Mouse (Mus musculus) neural tube, embryonic 12.5 days (tissue): ENCODE data around the gene Nrm. TPM values are rescaled to one million over a fixed set of nuclear protein-coding genes. Genes with fewer than 3 reads are reported as not detected.

Experiments
- ATAC-seq: fragments of 200-750 bp; cut with Nextera tagmentation; 2 replicates; pipeline ENCODE4 v1.8.0; 2017; ENCODE audit warnings: low read depth, mild to moderate bottlenecking, moderate TSS enrichment, moderate library complexity; ENCODE audit not compliant: low FRiP score
- H3K27ac ChIP-seq: fragments of 300-500 bp; sonication (generic); 2 replicates; pipeline ENCODE4 v1.5.1; 2016
- H3K27me3 ChIP-seq: fragments of 300-500 bp; sonication (generic); replicated peaks from 2 replicates; pipeline ENCODE4 v1.6.1; 2016; ENCODE audit warnings: mild to moderate bottlenecking
- H3K36me3 ChIP-seq: fragments of 300-500 bp; sonication (generic); 2 replicates; pipeline ENCODE4 v1.6.1; 2016; ENCODE audit warnings: mild to moderate bottlenecking
- H3K4me1 ChIP-seq: fragments of 300-500 bp; sonication (generic); 2 replicates; pipeline ENCODE4 v1.6.1; 2016
- H3K4me2 ChIP-seq: fragments of 300-500 bp; sonication (generic); replicated peaks from 2 replicates; pipeline ENCODE4 v1.6.1; 2016; ENCODE audit warnings: mild to moderate bottlenecking
- H3K4me3 ChIP-seq: fragments of 300-500 bp; sonication (generic); 2 replicates; pipeline ENCODE4 v1.5.1; 2016
- H3K9ac ChIP-seq: fragments of 300-500 bp; sonication (generic); 2 replicates; pipeline ENCODE4 v1.6.1; 2016; ENCODE audit warnings: mild to moderate bottlenecking
- H3K9me3 ChIP-seq: fragments of 300-500 bp; sonication (generic); 2 replicates; pipeline ENCODE4 v1.6.1; 2016; ENCODE audit warnings: mild to moderate bottlenecking
- WGBS: fragments of 180-500 bp; shearing (Covaris S2); methylation state at CpG from one replicate; pipeline ENCODE4 v1.1.7; 2016; 5-methylcytosine and 5-hydroxymethylcytosine counted together
- polyA plus RNA-seq: library from polyadenylated mRNA; unstranded; fragments of >200 nt; fragmentation: Nextera tagmentation; extraction: Ambion mirVana; gene quantifications from 2 replicates; pipeline ENCODE4 v1.2.1, GENCODE M21; 2016

Gene Nrm
- polyA plus RNA-seq, 1 experiment from 2014 or later: 40.5 TPM

DNA sequence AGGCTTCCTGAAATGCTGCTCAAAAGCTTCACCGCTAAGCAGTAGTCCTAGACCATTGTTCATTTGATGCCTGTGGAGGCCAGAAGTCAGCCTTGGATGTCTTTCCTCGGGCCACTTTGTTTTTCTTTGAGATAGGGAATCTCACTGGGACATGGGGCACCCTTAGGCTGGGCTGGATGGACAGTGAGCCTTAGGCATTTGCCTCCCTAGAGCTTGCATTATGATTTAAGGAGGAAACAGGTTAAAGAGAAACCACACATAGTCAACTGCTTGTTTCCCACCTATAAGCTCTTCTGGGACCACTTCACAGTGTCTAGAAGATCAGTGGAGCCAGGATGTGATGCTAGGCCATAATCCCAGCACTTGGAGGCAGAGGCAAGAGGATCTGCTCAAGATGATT, 1.3 kb upstream of the Nrm start:
- H3K4me1 ChIP-seq: peaks cover 11% of the 10 kb centered on the region
- H3K9ac ChIP-seq: no peak overlapping the region
- no peak overlapping the region for H3K27ac ChIP-seq
- no peak for ATAC-seq
- H3K27me3 ChIP-seq: no peaks in the 10 kb centered on the region
- no peak overlapping the region for H3K4me2 ChIP-seq
- H3K4me3 ChIP-seq: no peak overlapping the region
- no peaks in the 10 kb centered on the region for H3K9me3 ChIP-seq
- peaks cover 25% of the 10 kb centered on the region for H3K36me3 ChIP-seq
- 67% methylated on average over 2 of the region's 2 CpGs for WGBS

DNA sequence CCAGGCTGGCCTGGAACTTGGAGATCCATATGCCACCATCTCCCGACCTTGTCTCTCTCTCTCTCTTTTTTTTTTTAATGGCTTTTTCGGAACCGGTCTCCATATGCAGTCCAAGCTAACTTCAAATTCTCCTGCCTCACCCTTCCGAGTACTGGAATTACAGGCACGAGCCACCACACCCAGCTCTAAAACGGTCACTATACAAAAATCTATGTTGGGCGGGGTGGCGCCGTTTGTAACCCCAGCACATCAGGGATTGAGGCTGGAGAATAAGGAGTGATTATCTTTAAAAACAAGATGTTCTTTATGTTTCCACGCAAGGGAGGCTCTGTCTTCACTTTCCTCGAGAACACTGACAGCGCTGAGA, 304 bp upstream of the Nrm start:
- peak overlapping the region; percentile 69 for H3K4me2 ChIP-seq
- 5% methylated on average over 12 of the region's 12 CpGs for WGBS
- H3K36me3 ChIP-seq: peaks cover 21% of the 10 kb centered on the region
- H3K4me1 ChIP-seq: peaks cover 18% of the 10 kb centered on the region
- peak overlapping the region; percentile 79; the same call in 1 of the 2 replicates for H3K27ac ChIP-seq
- ATAC-seq: no peak
- H3K4me3 ChIP-seq: peak overlapping the region; percentile 54
- H3K9me3 ChIP-seq: no peaks in the 10 kb centered on the region
- no peaks in the 10 kb centered on the region for H3K27me3 ChIP-seq
- peak overlapping the region; percentile 66 for H3K9ac ChIP-seq

DNA sequence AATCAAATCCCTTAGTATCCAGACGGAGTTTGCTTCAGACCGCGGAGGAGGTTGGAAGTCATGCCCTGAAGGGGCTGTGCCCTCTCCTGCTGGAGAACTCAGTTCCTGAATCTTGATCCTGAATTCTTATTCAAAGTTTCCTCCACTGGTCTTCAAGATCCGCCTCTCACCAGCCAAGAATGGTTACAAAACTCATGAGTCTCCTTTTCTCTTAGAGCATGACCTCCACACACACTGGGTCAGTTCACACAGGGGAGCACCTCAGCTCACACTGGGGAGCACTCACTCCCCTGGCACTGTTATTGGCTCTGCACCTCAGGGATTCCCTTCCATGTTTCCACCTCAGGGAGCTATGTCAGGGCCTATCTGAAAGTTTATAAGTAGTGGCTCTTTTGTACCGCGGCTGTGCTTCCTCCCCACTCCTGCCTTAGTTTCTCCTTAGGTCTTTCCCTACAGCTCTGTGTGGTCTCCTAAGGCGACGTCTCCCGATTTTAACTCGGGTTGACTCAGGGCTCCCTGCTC, 3.8 kb downstream of the Nrm start:
- ATAC-seq: no peak
- Histone ChIP-seq H3K4me3 (peak overlapping the region; percentile 61), H3K36me3 (no peaks in the 10 kb centered on the region; the same call in 1 of the 2 replicates), H3K4me1 (peaks cover 49% of the 10 kb centered on the region), H3K4me2 (peak overlapping the region; percentile 100), H3K27me3 (no peaks in the 10 kb centered on the region), H3K9ac (peak overlapping the region; percentile 92), H3K9me3 (no peaks in the 10 kb centered on the region), H3K27ac (peak overlapping the region; percentile 95)
- WGBS: 24% methylated on average over 10 of the region's 10 CpGs

DNA sequence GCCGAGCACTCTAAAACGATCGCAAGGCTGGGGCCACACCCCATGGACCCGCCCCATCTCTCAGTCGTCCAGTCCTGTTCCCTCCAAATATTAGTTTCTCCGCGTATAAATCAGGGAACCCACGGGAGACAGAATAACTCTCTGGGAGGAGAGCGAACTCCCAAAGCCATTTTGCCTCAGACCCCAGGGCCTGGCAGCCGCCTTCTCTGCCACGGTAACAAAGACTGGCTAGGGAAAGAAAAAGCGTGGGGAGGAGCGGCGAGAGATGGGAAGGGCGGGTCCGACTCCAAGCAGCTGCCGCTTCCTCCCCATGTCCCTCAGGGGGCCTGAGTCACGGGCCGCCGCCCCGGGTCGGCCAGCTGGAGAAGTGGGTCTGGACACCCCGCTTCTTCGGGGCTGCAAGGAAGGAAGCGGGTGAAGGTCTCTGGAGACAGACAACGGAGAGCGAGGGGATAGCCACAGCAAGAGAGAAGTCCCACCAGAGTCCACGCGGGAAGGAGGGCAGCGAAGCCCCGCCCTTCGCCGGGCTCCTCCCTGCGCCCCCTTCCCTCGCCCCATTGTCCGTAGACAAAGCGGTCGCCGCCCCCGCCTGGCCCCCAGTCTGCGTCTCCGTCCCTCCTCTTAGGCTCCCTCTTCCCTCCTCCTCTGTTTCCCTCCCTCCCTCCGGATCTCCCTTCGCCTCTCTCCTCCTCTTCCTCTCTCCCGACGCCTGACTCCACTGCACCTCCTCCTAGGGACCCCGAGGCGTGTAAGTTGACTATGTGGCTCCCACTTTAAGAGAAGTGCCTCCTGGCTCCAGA, 4.6 kb downstream of the Nrm start, which contains the start of gene Ppp1r18:
TSS of gene Ppp1r18 (plus strand) at position 113 of the 800 bp plus-strand sequence.
- Histone ChIP-seq H3K27ac (peak within 1 kb of the TSS; percentile 95), H3K9ac (peak within 1 kb of the TSS; percentile 92), H3K36me3 (peaks cover 7% of the 10 kb centered on the region), H3K27me3 (no peaks in the 10 kb centered on the region), H3K4me3 (peak within 1 kb of the TSS; percentile 61), H3K9me3 (no peaks in the 10 kb centered on the region), H3K4me1 (peaks cover 54% of the 10 kb centered on the region), H3K4me2 (peak within 1 kb of the TSS; percentile 100)
- under 1% methylated on average over 47 of the region's 48 CpGs for WGBS
- peak; percentile 64 for ATAC-seq

DNA sequence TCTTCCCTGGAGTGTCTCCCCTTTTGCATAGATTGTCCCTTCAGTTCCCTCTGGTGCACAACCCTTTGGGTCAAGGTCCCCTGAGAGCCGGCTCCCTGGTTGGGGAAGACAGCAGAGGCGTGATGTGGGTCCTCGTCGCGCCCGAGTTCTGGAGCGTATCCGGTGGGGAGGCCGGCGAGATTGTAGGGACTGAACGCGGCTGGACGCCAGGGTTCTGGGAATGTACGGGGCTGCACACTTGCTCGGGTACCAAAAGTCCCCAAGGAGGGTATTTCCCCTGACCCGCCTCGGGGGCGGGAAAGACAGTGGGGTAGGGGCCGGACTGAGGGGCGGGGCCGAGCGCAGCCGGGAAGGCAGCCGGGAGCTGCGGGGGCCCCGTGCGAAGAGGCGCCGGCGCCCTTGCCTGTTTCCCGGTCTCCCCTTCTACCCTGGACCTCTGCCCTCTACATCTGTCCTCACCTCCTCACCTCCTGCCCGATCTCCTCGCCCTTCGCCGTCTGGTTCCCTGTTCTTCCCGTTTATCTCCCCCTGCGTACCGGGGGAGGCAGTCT, 5.2 kb downstream of the Nrm start:
- Histone ChIP-seq H3K27me3 (no peaks in the 10 kb centered on the region), H3K4me2 (peak overlapping the region; percentile 100), H3K27ac (peak overlapping the region; percentile 95), H3K9me3 (peaks cover 6% of the 10 kb centered on the region), H3K4me3 (peak overlapping the region; percentile 61), H3K36me3 (peaks cover 14% of the 10 kb centered on the region), H3K4me1 (peaks cover 55% of the 10 kb centered on the region), H3K9ac (peak overlapping the region; percentile 92)
- under 1% methylated on average over 38 of the region's 38 CpGs for WGBS
- peak; percentile 49 for ATAC-seq

DNA sequence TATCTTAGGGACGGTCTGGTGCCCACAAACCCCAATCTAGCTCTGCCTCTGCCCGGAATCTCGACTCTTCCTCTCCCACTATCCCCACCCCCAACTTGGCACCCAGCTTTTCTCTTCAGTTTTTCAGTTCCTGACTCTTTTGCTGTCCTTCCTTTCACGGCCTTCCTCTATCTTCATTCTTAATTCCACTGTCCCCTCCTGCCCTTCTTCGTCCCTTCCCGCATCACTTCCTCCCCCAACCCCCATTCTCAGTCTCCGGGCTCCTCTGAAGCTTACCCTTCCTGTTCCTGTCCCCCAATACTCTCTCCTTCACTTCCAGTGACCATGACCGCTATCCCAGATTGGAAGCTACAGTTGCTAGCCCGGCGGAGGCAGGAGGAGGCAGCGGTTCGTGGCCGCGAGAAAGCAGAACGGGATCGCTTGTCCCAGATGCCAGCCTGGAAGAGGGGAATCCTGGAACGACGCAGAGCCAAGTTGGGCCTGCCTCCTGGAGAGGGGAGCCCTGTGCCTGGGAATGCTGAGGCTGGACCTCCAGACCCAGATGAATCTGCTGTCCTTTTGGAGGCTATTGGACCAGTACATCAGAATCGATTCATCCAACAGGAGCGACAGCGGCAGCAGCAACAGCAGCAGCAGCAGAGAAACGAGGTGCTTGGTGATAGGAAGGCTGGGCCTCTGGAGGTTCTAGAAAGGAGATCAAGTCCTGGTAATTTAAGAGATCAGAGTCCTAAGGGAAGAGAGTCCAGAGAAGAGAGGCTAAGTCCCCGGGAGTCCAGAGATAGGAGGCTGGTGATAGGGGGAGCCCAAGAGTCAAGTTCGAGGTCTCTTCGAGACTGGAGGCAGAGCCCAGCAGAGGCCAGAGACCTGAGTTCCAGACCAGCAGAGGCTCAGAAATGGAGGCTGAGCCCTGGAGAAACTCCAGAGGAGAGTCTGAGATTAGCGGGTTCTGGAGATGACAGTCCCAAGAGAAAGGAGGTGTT, 6.1 kb downstream of the Nrm start:
- Histone ChIP-seq H3K4me3 (peak overlapping the region; percentile 61), H3K9me3 (peaks cover 6% of the 10 kb centered on the region), H3K4me2 (peak overlapping the region; percentile 100), H3K27ac (peak overlapping the region; percentile 95), H3K27me3 (no peaks in the 10 kb centered on the region), H3K4me1 (peaks cover 55% of the 10 kb centered on the region), H3K36me3 (peaks cover 20% of the 10 kb centered on the region), H3K9ac (peak overlapping the region; percentile 92)
- 9% methylated on average over 26 of the region's 26 CpGs for WGBS
- ATAC-seq: no peak

DNA sequence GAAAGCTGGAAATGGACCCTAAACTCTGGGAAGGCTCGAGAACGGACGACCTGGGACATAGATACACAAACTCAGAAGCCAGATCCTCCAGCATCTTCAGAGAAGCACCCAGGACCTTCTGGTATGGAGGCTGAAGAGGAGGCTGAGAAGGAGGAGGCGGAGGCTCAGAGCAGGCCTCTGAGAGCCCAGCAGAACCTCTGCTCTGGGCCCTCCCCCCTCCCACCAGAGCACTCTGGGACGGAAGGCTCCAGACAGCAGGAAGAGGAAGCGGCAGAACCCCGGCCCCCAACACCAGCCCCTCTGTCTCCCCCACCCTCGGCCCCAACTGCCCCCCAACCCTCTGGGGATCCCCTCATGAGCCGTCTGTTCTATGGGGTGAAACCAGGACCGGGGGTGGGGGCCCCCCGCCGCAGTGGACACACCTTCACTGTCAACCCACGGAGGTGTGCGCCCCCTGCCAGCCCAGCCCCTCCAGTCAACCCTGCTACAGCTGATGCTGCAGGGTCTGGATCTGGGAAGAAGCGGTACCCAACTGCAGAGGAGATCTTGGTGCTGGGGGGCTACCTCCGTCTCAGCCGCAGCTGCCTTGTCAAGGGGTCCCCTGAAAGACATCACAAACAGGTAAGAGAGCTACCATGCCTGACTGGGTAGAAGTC, 7.2 kb downstream of the Nrm start:
- H3K9me3 ChIP-seq: peaks cover 6% of the 10 kb centered on the region
- H3K4me3 ChIP-seq: peak overlapping the region; percentile 61
- H3K27ac ChIP-seq: no peak overlapping the region; the same call in 1 of the 2 replicates
- no peak for ATAC-seq
- peak overlapping the region; percentile 100 for H3K4me2 ChIP-seq
- peaks cover 27% of the 10 kb centered on the region for H3K36me3 ChIP-seq
- H3K4me1 ChIP-seq: peaks cover 63% of the 10 kb centered on the region
- 49% methylated on average over 17 of the region's 17 CpGs for WGBS
- no peaks in the 10 kb centered on the region for H3K27me3 ChIP-seq
- peak overlapping the region; percentile 92 for H3K9ac ChIP-seq

DNA sequence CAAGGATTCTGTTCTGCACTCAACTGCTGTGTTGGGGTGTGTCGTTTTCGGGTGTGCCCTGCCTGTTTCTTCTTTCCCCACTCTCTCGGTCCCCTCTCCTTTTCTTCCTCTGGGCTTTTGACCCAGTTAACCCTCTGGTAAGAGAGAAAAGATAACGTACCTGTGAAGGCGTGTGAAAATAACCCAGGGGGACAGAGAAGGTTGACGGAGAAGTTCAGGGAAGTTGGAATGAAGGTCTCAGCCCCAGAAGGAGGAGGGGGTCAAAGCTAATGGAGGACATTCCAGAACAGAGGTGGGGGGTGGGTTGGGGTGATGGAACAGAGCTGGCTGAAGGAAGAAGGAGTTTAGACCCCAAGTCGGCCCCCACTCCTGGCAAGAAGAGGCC, 7.8 kb downstream of the Nrm start:
- peaks cover 28% of the 10 kb centered on the region for H3K36me3 ChIP-seq
- WGBS: 8% methylated on average over 7 of the region's 7 CpGs
- no peaks in the 10 kb centered on the region for H3K27me3 ChIP-seq
- no peak for ATAC-seq
- peak overlapping the region; percentile 92 for H3K9ac ChIP-seq
- H3K27ac ChIP-seq: no peak overlapping the region; the same call in 1 of the 2 replicates
- peaks cover 67% of the 10 kb centered on the region for H3K4me1 ChIP-seq
- peaks cover 6% of the 10 kb centered on the region for H3K9me3 ChIP-seq
- peak overlapping the region; percentile 61 for H3K4me3 ChIP-seq
- H3K4me2 ChIP-seq: peak overlapping the region; percentile 100

DNA sequence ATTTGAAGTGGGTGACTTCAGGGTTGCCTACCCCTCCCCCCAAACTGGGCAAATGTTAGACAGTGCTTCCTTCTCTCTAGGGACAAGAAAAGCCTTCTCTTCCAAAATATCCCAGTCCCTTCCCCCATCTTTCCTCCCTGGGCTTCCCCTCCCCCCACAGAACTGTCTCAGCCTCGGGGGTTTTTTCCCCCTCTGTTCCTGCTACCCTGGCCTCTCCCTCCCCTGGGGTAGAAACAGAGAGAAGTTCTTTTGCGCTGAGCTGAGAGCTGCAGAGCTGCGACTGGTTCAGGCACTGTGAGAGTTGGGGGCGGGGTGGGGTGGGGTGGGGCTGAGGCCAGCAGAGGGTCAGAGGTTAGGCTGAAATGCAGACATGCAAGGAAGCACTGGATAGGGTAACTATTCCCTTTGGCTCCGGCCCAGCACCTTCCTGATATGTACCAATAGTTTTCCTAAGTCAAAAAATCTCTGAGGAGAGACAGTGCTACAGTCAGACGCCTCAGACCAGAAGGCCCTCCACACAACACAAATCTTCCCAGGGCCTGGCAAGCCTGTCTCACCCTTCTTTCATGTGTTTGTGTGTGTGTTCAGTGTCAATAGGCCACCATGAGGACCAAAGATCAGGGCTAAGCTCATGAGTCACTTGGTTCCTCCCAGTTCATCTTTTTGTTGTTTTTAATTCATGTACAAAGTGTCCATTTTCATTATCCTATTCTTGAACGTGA, 8.4 kb downstream of the Nrm start:
- WGBS: 4% methylated on average over 7 of the region's 7 CpGs
- no peak for ATAC-seq

DNA sequence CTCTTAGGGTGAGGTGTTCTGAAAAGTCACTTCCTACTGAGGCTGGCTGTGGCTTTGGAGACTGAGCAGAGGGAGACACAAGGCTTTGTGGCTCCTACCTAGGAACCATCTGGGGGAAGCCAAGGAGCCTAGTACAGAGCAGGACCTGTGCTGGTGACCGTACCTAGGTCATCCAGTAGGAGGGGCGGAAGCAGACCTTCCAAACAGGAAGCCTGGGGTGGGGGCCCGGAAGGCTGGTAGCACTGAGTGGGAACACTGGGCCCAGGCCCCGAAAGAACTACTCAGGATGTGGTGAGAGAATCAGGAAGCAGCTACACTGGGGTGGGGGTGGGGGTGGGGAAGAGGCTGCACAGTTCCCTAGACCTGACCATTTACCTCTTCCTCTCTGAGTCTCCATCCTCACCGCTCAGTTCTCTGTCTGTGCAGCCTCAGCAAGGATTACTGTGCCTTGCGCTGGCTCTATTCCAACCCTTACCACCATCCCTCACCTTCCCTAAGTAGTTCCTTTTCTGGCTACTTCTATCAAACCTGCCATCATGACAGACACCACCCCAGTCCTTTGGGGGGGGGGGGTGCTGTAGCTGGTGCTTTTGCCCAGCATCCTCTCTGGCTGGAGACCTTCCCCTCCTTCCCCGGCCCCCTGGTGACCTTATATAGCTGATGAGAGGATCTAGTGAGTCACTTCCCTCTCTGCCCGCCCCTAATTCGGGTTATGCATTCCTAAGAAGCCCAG, 9.2 kb downstream of the Nrm start:
- Histone ChIP-seq H3K9me3 (peaks cover 6% of the 10 kb centered on the region), H3K4me2 (peak overlapping the region; percentile 100), H3K36me3 (peaks cover 41% of the 10 kb centered on the region), H3K9ac (peak overlapping the region; percentile 92), H3K4me3 (peak overlapping the region; percentile 61), H3K4me1 (peaks cover 59% of the 10 kb centered on the region), H3K27me3 (no peaks in the 10 kb centered on the region), H3K27ac (no peak overlapping the region)
- no peak for ATAC-seq
- 74% methylated on average over 9 of the region's 9 CpGs for WGBS

More for the DNA sequence above, 8.4 kb downstream of the Nrm start:
- Histone ChIP-seq H3K27me3 (no peaks in the 10 kb centered on the region), H3K4me1 (peaks cover 67% of the 10 kb centered on the region), H3K9ac (peak overlapping the region; percentile 92), H3K4me2 (peak overlapping the region; percentile 100), H3K9me3 (peaks cover 6% of the 10 kb centered on the region), H3K4me3 (peak overlapping the region; percentile 61), H3K36me3 (peaks cover 33% of the 10 kb centered on the region), H3K27ac (no peak overlapping the region)
